Mouse (Mus musculus) duodenum, adult 2 months (tissue): ENCODE data around the gene Clstn2. TPM values are rescaled to one million over a fixed set of nuclear protein-coding genes. Genes with fewer than 3 reads are reported as not detected.

Experiments
- polyA plus RNA-seq: library from polyadenylated mRNA; depleted of rRNA; stranded (reverse); fragments of >200 nt; gene quantifications from 2 replicates; pipeline ENCODE4 v1.2.3, GENCODE M21; 2012; ENCODE audit warnings: low replicate concordance; rRNA removed

Clstn2 gene
- polyA plus RNA-seq, result 0.15 and 0.42 TPM in 2 replicates

DNA sequence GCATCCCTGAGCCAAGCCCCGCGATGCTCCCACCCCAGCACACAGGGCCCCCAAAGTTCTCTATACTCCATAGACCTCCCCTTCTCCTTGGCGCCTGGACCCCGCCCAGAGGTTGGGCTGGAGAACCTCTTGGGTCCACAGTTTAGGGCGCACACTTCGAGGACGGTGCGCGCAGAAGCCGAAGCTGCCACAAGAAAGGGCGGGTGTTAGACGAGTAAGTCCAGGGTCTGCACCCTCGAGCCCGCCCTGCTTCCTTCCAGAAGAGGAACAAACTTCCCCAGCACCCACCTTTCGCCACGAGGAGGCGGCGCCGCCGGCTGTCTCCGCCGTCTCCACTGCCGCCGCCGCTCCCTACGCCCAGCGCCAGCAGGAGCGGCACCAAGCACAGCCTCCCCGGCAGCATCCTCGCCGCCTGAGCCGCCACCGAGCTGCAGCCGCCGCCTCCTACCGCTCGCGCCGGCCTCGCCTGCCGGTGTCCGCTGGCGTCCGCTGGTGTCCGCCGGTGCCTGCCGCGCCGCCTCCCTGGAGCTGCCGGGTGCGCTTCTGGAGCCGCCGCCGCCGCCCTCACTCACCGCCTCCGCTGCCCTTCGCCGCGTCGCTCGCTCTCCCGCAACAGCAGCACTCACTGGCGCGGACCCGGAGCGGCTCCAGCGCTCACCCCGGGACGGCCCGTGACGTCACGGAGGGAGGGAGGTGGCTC is at the start of gene Clstn2:
Gene Clstn2 (minus strand): TSS at position 609 of the 700 bp plus-strand sequence.

